Mouse (Mus musculus) Patski (cell line): ENCODE results near the gene Tsga10. TPM values are rescaled to one million over a fixed set of nuclear protein-coding genes. Genes with fewer than 3 reads are reported as not detected.
"Not testable (repeated sequence)": the region's sequence is repeated elsewhere in the genome, so short reads cannot be mapped to it uniquely, and the experiment has no call there.

Experiments used
- ATAC-seq: fragments of 100-300 bp; one replicate; pipeline ENCODE4 v1.8.0; 2021
- CTCF ChIA-PET: fragments of 350-600 bp; sonication (Branson Sonifier 250); formaldehyde crosslinking; loops from one replicate; lab custom pipeline; 2022; ENCODE audit warnings: inconsistent platforms; lab: Charles Lee
- POLR2A ChIA-PET: fragments of 350-600 bp; sonication (Branson Sonifier 250); formaldehyde crosslinking; loops from one replicate; lab custom pipeline; 2022; ENCODE audit warnings: antibody characterized with exemption, inconsistent platforms; lab: Charles Lee
- DNase-seq: peaks from one replicate; pipeline ENCODE4 v3.0.0-alpha.2; 2011; ENCODE audit warnings: low read depth, low spot score
- H3K27me3 ChIP-seq: fragments of 371-371 bp; one replicate; pipeline ENCODE4 v1.5.1; 2021
- CTCF ChIP-seq: fragments of 100-300 bp; IDR thresholded peaks from one replicate; pipeline ENCODE4 v1.5.1; 2021
- in situ Hi-C: fragments of 300-500 bp; cut with MboI; formaldehyde crosslinking; loops from 3 replicates; pipeline ENCODE4 v1.11.1; 2018; ENCODE audit warnings: low pct_unique_long_range_greater_than_20kb, mixed read lengths
- polyA plus RNA-seq: library from polyadenylated mRNA; unstranded; gene quantifications from one replicate; pipeline ENCODE4 v1.2.3, GENCODE M21; 2021

Gene Tsga10
- polyA plus RNA-seq, 1 experiment from 2014 or later, result 4.1 TPM

DNA sequence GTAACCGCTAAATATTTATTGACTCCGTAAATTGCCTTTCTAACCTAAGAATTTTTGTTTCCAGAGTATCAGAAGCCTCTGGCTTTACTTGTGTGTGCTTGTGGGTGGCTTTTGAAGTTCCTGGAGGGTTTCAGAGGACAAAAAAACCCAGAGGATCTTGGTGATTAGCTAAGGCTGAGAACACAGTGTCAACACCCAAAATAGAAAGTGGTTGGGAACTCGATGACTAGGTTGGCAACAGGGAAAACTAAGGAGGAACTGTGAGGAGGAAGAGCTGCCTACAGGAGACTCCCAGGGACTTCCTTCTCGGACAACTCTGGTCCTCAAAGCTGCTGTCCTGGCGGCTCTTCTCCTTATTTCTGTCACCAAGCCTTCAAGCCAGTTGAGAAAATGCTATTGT is 145.1 kb downstream of the Tsga10 start:
- in situ Hi-C loops, result loop anchor here (25.0 kb wide), 1 partner anchor 391 kb away; no protein-coding TSS in a partner anchor
- H3K27me3 ChIP-seq, result peaks cover 12% of the 10 kb centered on the region
- ChIA-PET POLR2A (interaction anchor here (0.6 kb wide), 1 partner anchor 11 kb away, joined by 3 read pairs; no protein-coding TSS in a partner anchor), CTCF (no interaction called here)
- no peak for TF ChIP-seq CTCF
- ATAC-seq, result no peak
- no peak for DNase-seq

DNA sequence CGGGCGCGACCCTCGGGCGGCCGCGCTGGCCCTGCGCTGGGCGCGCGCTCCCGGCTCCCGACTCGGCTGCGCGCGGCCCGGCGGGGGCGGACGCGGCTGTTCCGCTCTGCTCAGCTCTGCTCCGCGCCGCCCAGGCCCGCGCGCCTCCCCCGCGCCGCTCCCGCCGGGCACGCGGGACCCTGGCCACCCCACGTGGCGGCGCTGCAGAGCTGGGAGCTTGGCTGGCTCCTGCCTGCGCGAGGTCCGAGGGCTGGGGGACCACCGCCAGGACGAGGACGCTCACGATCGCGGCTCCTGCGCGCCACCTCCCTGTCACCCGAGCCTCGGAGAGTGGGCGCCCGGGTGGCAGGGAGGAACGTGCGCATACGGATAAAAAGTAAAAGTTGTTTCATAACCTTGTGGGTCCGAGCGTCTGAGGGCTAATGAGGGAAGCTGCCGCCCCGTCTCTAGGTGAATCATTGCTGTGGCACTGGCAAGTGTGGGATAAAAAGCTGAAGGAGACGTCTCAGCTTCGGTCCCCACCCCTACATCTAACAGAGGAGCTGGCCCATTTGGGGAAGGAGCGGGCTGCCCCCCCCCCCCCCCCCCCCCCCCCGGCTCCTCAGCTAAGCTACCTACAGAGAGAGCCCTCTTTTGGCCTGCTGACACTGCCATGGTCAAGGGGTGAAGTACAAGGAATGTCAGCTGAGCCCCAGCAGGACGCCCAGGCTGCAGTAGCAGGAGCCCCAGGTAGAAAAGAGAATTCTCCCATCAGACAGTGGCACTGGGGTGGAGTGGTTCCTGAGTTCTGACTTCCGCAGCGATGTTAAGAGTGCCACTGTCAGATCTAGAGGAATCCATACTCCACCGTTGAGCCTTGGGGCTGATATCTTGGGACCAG is 146.2 kb downstream of the Tsga10 start, which contains the start of gene 2010300C02Rik:
Gene 2010300C02Rik, minus strand, starts transcription at position 325 of the 880 bp plus-strand sequence.
- peak; percentile 86 for TF ChIP-seq CTCF
- ATAC-seq (peak; percentile 92), DNase-seq (no peak)
- peaks cover 7% of the 10 kb centered on the region for H3K27me3 ChIP-seq
- CTCF ChIA-PET, result interaction anchor here (1.2 to 1.7 kb wide), 3 partner anchors 12 to 41 kb away, joined by 3 to 5 read pairs (median 4); no protein-coding TSS in a partner anchor
- in situ Hi-C loops, result loop anchor here (25.0 kb wide), 1 partner anchor 392 kb away; no protein-coding TSS in a partner anchor
- POLR2A ChIA-PET, result no interaction called here

- POLR2A ChIA-PET, result no interaction called here
- peak; percentile 13 for ATAC-seq
- in situ Hi-C loops, result loop anchor here (25.0 kb wide), 1 partner anchor 393 kb away; no protein-coding TSS in a partner anchor
- DNase-seq, result no peak
- peaks cover 7% of the 10 kb centered on the region for H3K27me3 ChIP-seq
- CTCF ChIA-PET, result interaction anchor here (1.2 to 1.7 kb wide), 3 partner anchors 11 to 41 kb away, joined by 3 to 5 read pairs (median 4); no protein-coding TSS in a partner anchor
- TF ChIP-seq CTCF, result no peak
Observed at GRCm38 (mm10) chr1:37719030-37719723, 147.1 kb downstream of the Tsga10 start.

DNA sequence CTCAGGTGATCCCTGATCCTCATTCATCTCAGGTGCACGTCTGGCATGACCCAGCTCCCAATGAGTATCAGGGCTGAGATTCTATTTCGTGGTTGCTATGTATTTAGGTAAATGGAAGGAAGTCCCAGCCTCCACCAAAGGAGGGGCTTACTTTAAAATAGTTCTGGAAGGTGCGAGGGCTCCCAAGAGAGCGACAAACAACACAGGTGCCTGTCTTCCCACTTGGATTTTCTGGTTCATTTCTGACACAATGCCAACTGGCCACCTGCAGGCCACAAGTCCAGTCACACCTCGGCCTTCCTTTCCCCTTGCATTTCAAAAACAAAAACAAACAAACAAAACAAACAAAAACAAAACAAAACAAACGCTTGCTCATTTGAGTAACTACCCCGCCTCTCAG is 147.7 kb downstream of the Tsga10 start:
- in situ Hi-C loops, result loop anchor here (25.0 kb wide), 1 partner anchor 394 kb away; no protein-coding TSS in a partner anchor
- ATAC-seq, result no peak
- no peak for DNase-seq
- peaks cover 7% of the 10 kb centered on the region for H3K27me3 ChIP-seq
- CTCF ChIA-PET, result interaction anchor here (1.2 kb wide), 1 partner anchor 10 kb away, joined by 4 read pairs; no protein-coding TSS in a partner anchor
- POLR2A ChIA-PET, result no interaction called here
- TF ChIP-seq CTCF, result no peak

DNA sequence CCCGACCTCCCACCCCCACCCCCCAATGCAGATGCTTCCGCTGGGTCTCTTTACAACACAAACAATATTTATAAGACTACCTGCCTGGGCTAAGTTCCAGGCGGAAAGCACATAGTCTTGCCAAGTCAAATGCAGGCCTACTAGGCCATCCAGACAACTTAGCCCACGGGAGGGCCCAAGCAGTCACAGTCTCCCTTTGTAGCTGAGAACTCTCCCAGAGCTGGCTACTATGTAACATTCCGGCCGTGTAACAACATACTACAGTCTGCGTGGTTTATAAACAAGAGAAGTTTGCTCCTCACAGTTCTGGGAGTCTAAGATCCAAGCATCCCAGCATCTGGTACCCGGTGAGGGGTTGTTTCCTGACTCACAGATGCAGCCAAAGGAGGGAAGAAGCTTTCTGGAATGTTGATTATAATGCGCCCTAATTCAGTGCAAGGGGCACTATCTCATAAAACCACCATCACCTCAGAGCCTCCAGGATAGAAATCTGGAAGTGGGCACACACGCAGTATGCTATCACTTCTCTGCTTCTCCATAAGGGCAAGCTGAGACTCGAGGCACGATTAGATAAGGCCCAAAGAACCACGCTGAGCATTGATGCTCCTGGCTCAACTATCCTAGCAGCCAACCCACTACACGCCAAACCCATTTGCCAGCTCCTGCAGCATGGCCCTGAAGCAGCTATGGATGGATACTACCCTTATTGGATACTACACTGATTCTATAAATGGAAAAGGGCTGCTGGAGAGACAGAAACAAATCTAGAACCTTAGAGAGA is 148.6 kb downstream of the Tsga10 start:
- POLR2A ChIA-PET, result no interaction called here
- in situ Hi-C loops, result loop anchor here (25.0 kb wide), 1 partner anchor 395 kb away; no protein-coding TSS in a partner anchor
- no peak for TF ChIP-seq CTCF
- peaks cover 7% of the 10 kb centered on the region for H3K27me3 ChIP-seq
- CTCF ChIA-PET, result no interaction called here
- ATAC-seq, result no peak
- no peak for DNase-seq

DNA sequence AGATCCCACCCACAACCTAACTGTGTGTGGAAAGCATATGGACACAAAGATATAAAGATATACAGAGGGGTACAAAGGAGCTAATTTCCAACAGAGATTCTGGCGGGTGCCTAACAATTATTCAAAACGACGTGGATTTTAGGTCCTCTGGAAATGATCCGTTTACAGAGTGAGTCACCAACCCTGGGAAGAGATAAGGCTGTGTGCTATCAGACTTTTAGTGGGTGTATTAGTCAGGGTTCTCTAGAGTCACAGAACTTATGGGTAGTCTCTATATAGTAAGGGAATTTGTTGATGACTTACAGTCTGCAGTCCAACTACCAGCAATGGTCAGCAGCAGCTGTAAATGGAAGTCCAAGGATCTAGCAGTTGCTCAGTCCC is 153.9 kb downstream of the Tsga10 start:
- in situ Hi-C loops, result loop anchor here (25.0 kb wide), 1 partner anchor 400 kb away; no protein-coding TSS in a partner anchor
- POLR2A ChIA-PET, CTCF ChIA-PET, ATAC-seq, DNase-seq, H3K27me3 ChIP-seq: not testable (repeated sequence)

GRCm38 (mm10) chr1:37711596-37712356 is 154.5 kb downstream of the Tsga10 start:
- no peaks in the 10 kb centered on the region for H3K27me3 ChIP-seq
- peak; percentile 34 for DNase-seq
- CTCF ChIA-PET, result no interaction called here
- in situ Hi-C loops, result loop anchor here (25.0 kb wide), 1 partner anchor 401 kb away; no protein-coding TSS in a partner anchor
- POLR2A ChIA-PET, result no interaction called here
- no peak for TF ChIP-seq CTCF
- ATAC-seq, result peak; percentile 81

- no peaks in the 10 kb centered on the region for H3K27me3 ChIP-seq
- TF ChIP-seq CTCF, result no peak
- POLR2A ChIA-PET, result no interaction called here
- CTCF ChIA-PET, result no interaction called here
- in situ Hi-C loops, result loop anchor here (25.0 kb wide), 1 partner anchor 401 kb away; no protein-coding TSS in a partner anchor
- no peak for ATAC-seq
- DNase-seq, result no peak
Observed at GRCm38 (mm10) chr1:37711082-37711481, 155.1 kb downstream of the Tsga10 start.

- ATAC-seq, result no peak
Observed at GRCm38 (mm10) chr1:37709736-37710135, 156.5 kb downstream of the Tsga10 start.

More at GRCm38 (mm10) chr1:37709736-37710135, 156.5 kb downstream of the Tsga10 start:
- in situ Hi-C loops, result loop anchor here (25.0 kb wide), 1 partner anchor 403 kb away; no protein-coding TSS in a partner anchor
- TF ChIP-seq CTCF, result no peak
- ChIA-PET POLR2A (interaction anchor here (0.6 to 1.2 kb wide), 4 partner anchors 12 to 501 kb away, joined by 3 to 4 read pairs (median 4); no protein-coding TSS in a partner anchor), CTCF (no interaction called here)
- H3K27me3 ChIP-seq, result no peaks in the 10 kb centered on the region
- no peak for DNase-seq
